Mouse (Mus musculus) kidney, adult 2 months (tissue): Measurements from ENCODE around the gene Bcl6b. TPM values are rescaled to one million over a fixed set of nuclear protein-coding genes. Genes with fewer than 3 reads are reported as not detected.
A peak's percentile ranks its signal among the peaks of the same experiment; 100 is the strongest.

Experiments
- DNase-seq: peaks from one replicate; pipeline ENCODE4 v3.0.0; 2021
- H3K27ac ChIP-seq: fragments of 200-500 bp; 2 replicates; pipeline ENCODE4 v1.5.1; 2012; ENCODE audit warnings: low read depth, low read length, control low read depth, inconsistent platforms; ENCODE audit not compliant: insufficient read depth
- H3K27me3 ChIP-seq: fragments of 200-500 bp; replicated peaks from 2 replicates; pipeline ENCODE4 v1.6.1; 2012; ENCODE audit warnings: mild to moderate bottlenecking, moderate library complexity, low read length, inconsistent platforms; ENCODE audit not compliant: control insufficient read depth, insufficient read depth
- H3K36me3 ChIP-seq: fragments of 200-500 bp; 2 replicates; pipeline ENCODE4 v1.6.1; 2012; ENCODE audit warnings: mild to moderate bottlenecking, moderate library complexity, low read length, inconsistent platforms; ENCODE audit not compliant: control insufficient read depth, insufficient read depth
- H3K4me1 ChIP-seq: fragments of 200-500 bp; 2 replicates; pipeline ENCODE4 v1.6.1; 2011; ENCODE audit warnings: low read length; ENCODE audit not compliant: control insufficient read depth, insufficient read depth
- H3K4me3 ChIP-seq: fragments of 200-500 bp; 2 replicates; pipeline ENCODE4 v1.5.1; 2011; ENCODE audit warnings: mild to moderate bottlenecking, low read depth, low read length, control low read depth; ENCODE audit not compliant: insufficient read depth
- CTCF ChIP-seq: fragments of 200-500 bp; conservative IDR thresholded peaks from 2 replicates; pipeline ENCODE4 v1.5.1; 2011; ENCODE audit warnings: low read depth, mild to moderate bottlenecking, control low read depth, low read length, moderate library complexity, mixed read lengths; ENCODE audit not compliant: insufficient read depth, insufficient read length
- POLR2A ChIP-seq: fragments of 200-500 bp; IDR thresholded peaks from one replicate; pipeline ENCODE4 v1.6.1; 2011; ENCODE audit warnings: low read depth, low read length, control low read depth
- WGBS: fragments of 180-500 bp; shearing (Covaris S2); methylation state at CpG from one replicate; pipeline ENCODE4 v1.1.7; 2018; 5-methylcytosine and 5-hydroxymethylcytosine counted together
- polyA plus RNA-seq: library from polyadenylated mRNA; depleted of rRNA; stranded (reverse); fragments of >200 nt; gene quantifications from 2 replicates; pipeline ENCODE4 v1.2.3, GENCODE M21; 2012

Bcl6b gene
- polyA plus RNA-seq, 1 experiment: 8.8 TPM

DNA sequence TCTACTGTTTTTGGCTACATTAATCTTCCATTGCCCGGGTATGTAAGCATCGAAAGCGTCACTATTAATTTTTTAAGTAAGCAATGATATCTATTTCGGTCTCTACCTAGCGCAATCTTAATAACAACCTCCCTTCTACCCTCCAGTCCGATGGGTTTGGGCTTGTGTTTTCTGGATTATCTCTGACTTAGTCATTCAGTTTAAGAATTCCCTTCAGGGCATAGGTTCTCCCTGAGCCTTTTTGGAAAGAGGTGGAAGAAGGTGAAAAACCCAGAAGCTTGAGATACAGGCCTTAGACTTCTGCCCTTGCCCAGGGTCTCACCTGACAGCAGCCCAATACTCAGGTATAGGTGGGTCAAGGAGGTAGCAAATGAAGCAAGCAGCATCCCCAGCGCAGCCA lies 9.7 kb downstream of the Bcl6b start:
- no peaks in the 10 kb centered on the region; the same call in 1 of the 2 replicates for H3K36me3 ChIP-seq
- WGBS: 55% methylated on average over 7 of the region's 7 CpGs
- H3K27me3 ChIP-seq: no peaks in the 10 kb centered on the region
- H3K4me3 ChIP-seq: peak overlapping the region; percentile 63
- peaks cover 32% of the 10 kb centered on the region for H3K4me1 ChIP-seq
- DNase-seq: no peak
- peak overlapping the region; percentile 77 for H3K27ac ChIP-seq
- TF ChIP-seq POLR2A (no peak), CTCF (no peak)

DNA sequence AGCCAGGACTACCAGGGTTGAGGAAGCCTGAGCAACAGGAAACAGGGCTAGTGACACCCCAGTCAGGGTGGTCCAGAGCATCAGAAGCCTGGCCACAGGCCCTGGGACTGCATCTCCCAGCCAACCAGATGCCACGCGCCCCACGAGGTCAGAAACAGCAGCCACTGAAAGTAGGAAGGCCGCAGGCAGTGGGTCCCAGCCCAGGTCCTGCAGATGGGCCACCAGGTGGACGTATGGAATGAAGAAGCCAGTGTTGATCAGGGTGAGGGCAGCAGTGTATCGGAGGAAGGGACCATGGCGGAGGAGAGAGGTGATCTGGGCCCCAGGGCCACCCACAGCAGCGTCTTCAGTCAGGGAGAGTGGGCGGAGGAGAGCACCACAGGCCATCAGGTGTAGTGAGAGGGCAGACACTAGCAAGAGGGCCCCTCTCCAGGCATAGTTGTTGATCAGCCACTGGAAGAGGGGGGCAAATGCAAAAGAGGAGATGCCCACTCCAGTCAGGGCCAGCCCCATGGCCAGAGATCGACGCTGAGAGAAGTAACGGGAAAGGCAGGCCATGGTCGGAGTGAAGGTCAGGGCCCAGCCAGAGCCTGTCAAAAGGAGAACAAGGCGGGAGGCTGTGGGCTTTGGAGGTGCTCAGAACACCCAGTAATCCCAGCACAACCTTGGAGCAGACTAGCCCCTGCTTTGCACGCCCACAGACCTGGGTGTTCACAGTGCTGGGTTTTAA lies 10.7 kb downstream of the Bcl6b start:
- WGBS: 63% methylated on average over 15 of the region's 15 CpGs
- no peaks in the 10 kb centered on the region for H3K27me3 ChIP-seq
- DNase-seq: no peak
- no peak for TF ChIP-seq POLR2A
- no peak for TF ChIP-seq CTCF
- peak overlapping the region; percentile 27 for H3K4me3 ChIP-seq
- H3K36me3 ChIP-seq: no peaks in the 10 kb centered on the region; the same call in 1 of the 2 replicates
- H3K4me1 ChIP-seq: peaks cover 28% of the 10 kb centered on the region
- H3K27ac ChIP-seq: peak overlapping the region; percentile 93

DNA sequence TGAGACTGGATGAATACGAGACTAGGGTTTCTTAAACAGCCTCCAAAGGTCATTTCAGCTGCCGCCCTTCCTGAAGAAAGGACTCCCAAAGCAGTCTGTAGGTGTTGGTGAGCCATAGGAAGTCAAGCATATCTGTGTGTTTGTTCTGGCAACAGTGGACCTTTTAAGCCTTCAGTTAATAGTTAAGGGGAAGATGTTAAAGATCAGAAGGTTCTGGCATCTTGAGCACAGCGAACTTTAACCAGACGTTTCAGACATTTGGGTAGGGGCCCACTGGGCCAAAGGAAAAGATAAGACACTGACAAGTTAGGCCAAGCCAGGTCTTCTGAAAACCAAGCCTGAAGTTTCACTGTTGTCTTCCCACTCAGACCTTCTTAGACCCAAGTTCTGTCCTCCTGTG lies 11.6 kb downstream of the Bcl6b start:
- peak overlapping the region; percentile 93 for H3K27ac ChIP-seq
- no peak overlapping the region for H3K4me3 ChIP-seq
- TF ChIP-seq CTCF (no peak), POLR2A (no peak)
- no peaks in the 10 kb centered on the region; the same call in 1 of the 2 replicates for H3K36me3 ChIP-seq
- H3K27me3 ChIP-seq: no peaks in the 10 kb centered on the region
- 41% methylated on average over 4 of the region's 4 CpGs for WGBS
- DNase-seq: peak; percentile 90
- H3K4me1 ChIP-seq: peaks cover 32% of the 10 kb centered on the region

DNA sequence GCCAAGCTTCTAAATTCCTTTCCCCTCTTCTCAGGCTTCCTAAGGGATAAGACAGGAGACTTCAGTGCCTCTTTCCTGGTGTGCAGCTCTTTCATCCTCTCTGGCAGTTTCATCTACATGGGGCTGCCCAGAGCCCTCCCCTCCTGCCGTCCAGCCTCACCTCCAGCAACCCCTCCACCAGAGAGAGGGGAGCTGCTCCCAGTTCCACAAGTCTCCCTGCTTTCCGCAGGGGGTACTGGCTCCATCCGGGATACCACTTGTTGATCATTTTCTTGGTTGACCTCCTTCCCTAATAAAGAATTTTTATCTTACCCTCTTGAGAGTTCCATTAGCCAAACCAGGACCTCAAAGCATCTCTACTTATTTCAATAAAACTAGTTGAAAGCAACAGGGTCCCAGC lies 13.5 kb downstream of the Bcl6b start:
- TF ChIP-seq POLR2A (no peak), CTCF (no peak)
- 65% methylated on average over 3 of the region's 3 CpGs for WGBS

DNA sequence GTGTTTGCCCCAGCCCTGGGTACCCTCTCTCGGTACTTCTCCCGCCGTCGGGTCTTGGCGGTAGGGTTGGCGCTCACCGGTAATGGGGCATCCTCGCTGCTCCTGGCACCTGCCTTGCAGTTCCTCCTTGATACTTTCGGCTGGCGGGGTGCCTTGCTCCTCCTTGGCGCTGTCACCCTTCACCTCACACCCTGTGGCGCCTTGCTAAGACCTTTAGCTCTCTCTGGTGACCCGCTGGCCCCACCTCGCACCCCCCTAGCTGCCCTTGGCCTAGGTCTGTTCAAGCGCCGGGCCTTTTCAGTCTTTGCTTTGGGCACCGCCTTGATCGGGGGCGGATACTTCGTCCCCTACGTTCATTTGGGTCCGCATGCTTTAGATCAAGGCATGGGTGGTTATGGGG lies 14.3 kb downstream of the Bcl6b start:
- peak; percentile 75 for DNase-seq
- H3K36me3 ChIP-seq: no peaks in the 10 kb centered on the region; the same call in 1 of the 2 replicates
- peaks cover 36% of the 10 kb centered on the region for H3K4me1 ChIP-seq
- no peak overlapping the region for H3K4me3 ChIP-seq
- H3K27ac ChIP-seq: no peak overlapping the region
- H3K27me3 ChIP-seq: no peaks in the 10 kb centered on the region
- WGBS: 49% methylated on average over 22 of the region's 22 CpGs
- TF ChIP-seq POLR2A: peak; percentile 11
- TF ChIP-seq CTCF: no peak

More for the DNA sequence above, 13.5 kb downstream of the Bcl6b start:
- Histone ChIP-seq H3K27me3 (no peaks in the 10 kb centered on the region), H3K4me1 (peaks cover 36% of the 10 kb centered on the region), H3K4me3 (no peak overlapping the region), H3K36me3 (no peaks in the 10 kb centered on the region; the same call in 1 of the 2 replicates), H3K27ac (no peak overlapping the region)
- no peak for DNase-seq

DNA sequence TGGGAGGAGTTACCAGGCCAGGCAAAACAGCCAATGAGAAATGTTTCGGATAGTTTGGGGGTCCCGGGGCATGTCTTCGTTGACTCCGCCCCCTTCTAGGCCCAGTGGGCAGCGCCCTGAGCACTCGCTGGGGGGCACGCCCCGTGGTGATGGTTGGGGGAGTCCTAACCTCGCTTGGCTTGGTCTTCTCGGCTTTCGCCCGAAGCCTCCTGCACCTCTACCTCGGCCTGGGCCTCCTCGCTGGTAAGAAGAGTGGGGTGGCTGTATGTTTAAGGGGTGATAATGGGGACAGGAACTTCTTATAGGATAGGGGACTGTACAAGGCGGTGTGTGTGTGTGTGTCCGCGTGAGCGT lies 14.8 kb downstream of the Bcl6b start:
- no peak for TF ChIP-seq POLR2A
- TF ChIP-seq CTCF: no peak
- no peak for DNase-seq
- Histone ChIP-seq H3K4me1 (peaks cover 36% of the 10 kb centered on the region), H3K27me3 (no peaks in the 10 kb centered on the region), H3K27ac (peak overlapping the region; percentile 42), H3K4me3 (no peak overlapping the region), H3K36me3 (no peaks in the 10 kb centered on the region; the same call in 1 of the 2 replicates)
- 33% methylated on average over 18 of the region's 18 CpGs for WGBS

DNA sequence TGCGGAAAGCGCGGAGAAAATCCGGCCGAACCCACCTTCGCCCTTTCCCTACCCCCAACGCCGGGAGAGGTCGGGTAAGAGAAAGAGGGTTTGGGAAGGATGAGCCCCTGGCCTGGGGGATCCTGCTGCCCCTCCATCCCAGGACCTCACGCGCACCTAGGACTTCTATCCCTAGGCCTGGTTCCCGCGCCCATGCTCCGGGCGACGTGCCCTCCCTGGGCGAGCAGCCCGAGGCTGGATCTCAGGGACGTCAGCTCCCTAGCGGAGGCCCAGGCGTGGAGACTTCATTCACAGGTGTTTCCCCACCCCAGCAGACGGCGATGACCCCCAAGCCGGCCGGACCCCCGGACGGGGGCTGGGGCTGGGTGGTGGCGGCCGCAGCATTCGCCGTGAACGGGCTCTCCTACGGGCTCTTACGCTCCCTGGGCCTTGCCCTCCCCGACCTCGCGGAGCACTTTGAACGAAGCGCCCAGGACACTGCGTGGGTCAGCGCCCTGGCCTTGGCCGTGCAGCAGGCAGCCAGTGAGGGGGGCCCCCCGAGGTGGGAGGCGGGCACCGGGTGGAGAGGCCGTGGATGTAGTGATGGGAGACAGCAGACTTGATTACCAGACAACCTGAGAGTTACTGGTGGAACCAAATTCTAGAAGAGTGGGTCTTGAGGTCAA lies 15.3 kb downstream of the Bcl6b start:
- TF ChIP-seq POLR2A: no peak
- TF ChIP-seq CTCF: no peak
- Histone ChIP-seq H3K36me3 (no peaks in the 10 kb centered on the region; the same call in 1 of the 2 replicates), H3K27me3 (no peaks in the 10 kb centered on the region), H3K4me1 (peaks cover 36% of the 10 kb centered on the region), H3K27ac (peak overlapping the region; percentile 42), H3K4me3 (peak overlapping the region; percentile 32)
- peak; percentile 89 for DNase-seq
- WGBS: 7% methylated on average over 46 of the region's 46 CpGs
